Mouse (Mus musculus): ENCODE measurements around the gene Tacr1. TPM values are rescaled to one million over a fixed set of nuclear protein-coding genes. Genes with fewer than 3 reads are reported as not detected.
"Not testable (repeated sequence)": the region's sequence is repeated elsewhere in the genome, so short reads cannot be mapped to it uniquely, and the experiment has no call there.

Gene Tacr1
- polyA plus RNA-seq, 1 experiment: 0.05 TPM

- Histone ChIP-seq H3K4me1 (ENCODE audit: control insufficient read depth, insufficient read depth, low read length) (no peaks in the 10 kb centered on the region), H3K4me3 (ENCODE audit: insufficient read depth, low read depth, low read length) (no peak overlapping the region), H3K27me3 (replicated peaks; ENCODE audit: control insufficient read depth, insufficient read depth, low read length) (no peaks in the 10 kb centered on the region), H3K36me3 (ENCODE audit: control insufficient read depth, insufficient read depth, low read length) (no peaks in the 10 kb centered on the region), H3K27ac (ENCODE audit: insufficient read depth, low read depth, low read length) (no peak overlapping the region)
- 55% methylated on average over 6 of the region's 6 CpGs for WGBS
- DNase-seq: no peak
- no peak for TF ChIP-seq POLR2A (IDR thresholded peaks at IDR 0.05; ENCODE audit: low read depth, low read length)
- no peak for TF ChIP-seq CTCF (conservative IDR thresholded peaks at IDR 0.05; ENCODE audit: insufficient read depth, insufficient read length, low read depth, low read length)
Observed at GRCm38 (mm10) chr6:82428890-82429289, 26.8 kb downstream of the Tacr1 start.

GRCm38 (mm10) chr6:82429766-82430165 lies 27.6 kb downstream of the Tacr1 start:
- H3K27me3 ChIP-seq (replicated peaks; ENCODE audit: control insufficient read depth, insufficient read depth, low read length): no peaks in the 10 kb centered on the region
- DNase-seq: no peak
- TF ChIP-seq CTCF (conservative IDR thresholded peaks at IDR 0.05; ENCODE audit: insufficient read depth, insufficient read length, low read depth, low read length): no peak
- TF ChIP-seq POLR2A (IDR thresholded peaks at IDR 0.05; ENCODE audit: low read depth, low read length): no peak
- no peaks in the 10 kb centered on the region for H3K36me3 ChIP-seq (ENCODE audit: control insufficient read depth, insufficient read depth, low read length)
- H3K4me1 ChIP-seq (ENCODE audit: control insufficient read depth, insufficient read depth, low read length): no peaks in the 10 kb centered on the region
- H3K27ac ChIP-seq (ENCODE audit: insufficient read depth, low read depth, low read length): no peak overlapping the region
- WGBS: 60% methylated on average over 6 of the region's 6 CpGs
- H3K4me3 ChIP-seq (ENCODE audit: insufficient read depth, low read depth, low read length): no peak overlapping the region

- 63% methylated on average over 4 of the region's 4 CpGs for WGBS
- no peak for DNase-seq
- no peak overlapping the region for H3K27ac ChIP-seq (ENCODE audit: insufficient read depth, low read depth, low read length)
- TF ChIP-seq CTCF (conservative IDR thresholded peaks at IDR 0.05; ENCODE audit: insufficient read depth, insufficient read length, low read depth, low read length) (no peak), POLR2A (IDR thresholded peaks at IDR 0.05; ENCODE audit: low read depth, low read length) (no peak)
- no peaks in the 10 kb centered on the region for H3K27me3 ChIP-seq (replicated peaks; ENCODE audit: control insufficient read depth, insufficient read depth, low read length)
- no peaks in the 10 kb centered on the region for H3K36me3 ChIP-seq (ENCODE audit: control insufficient read depth, insufficient read depth, low read length)
- H3K4me3 ChIP-seq (ENCODE audit: insufficient read depth, low read depth, low read length): no peak overlapping the region
- no peaks in the 10 kb centered on the region for H3K4me1 ChIP-seq (ENCODE audit: control insufficient read depth, insufficient read depth, low read length)
Observed at GRCm38 (mm10) chr6:82437174-82437573, 35.0 kb downstream of the Tacr1 start.

GRCm38 (mm10) chr6:82452206-82453095 lies 50.3 kb downstream of the Tacr1 start:
- 71% methylated on average over 8 of the region's 8 CpGs for WGBS
- not testable (repeated sequence) for H3K27ac ChIP-seq (ENCODE audit: insufficient read depth, low read depth, low read length); H3K27me3 ChIP-seq (replicated peaks; ENCODE audit: control insufficient read depth, insufficient read depth, low read length); H3K36me3 ChIP-seq (ENCODE audit: control insufficient read depth, insufficient read depth, low read length); H3K4me1 ChIP-seq (ENCODE audit: control insufficient read depth, insufficient read depth, low read length); DNase-seq; H3K4me3 ChIP-seq (ENCODE audit: insufficient read depth, low read depth, low read length)

- no peaks in the 10 kb centered on the region for H3K36me3 ChIP-seq (ENCODE audit: control insufficient read depth, insufficient read depth, low read length)
- no peak overlapping the region for H3K27ac ChIP-seq (ENCODE audit: insufficient read depth, low read depth, low read length)
- no peak overlapping the region for H3K4me3 ChIP-seq (ENCODE audit: insufficient read depth, low read depth, low read length)
- TF ChIP-seq CTCF (conservative IDR thresholded peaks at IDR 0.05; ENCODE audit: insufficient read depth, insufficient read length, low read depth, low read length) (no peak), POLR2A (IDR thresholded peaks at IDR 0.05; ENCODE audit: low read depth, low read length) (no peak)
- no peaks in the 10 kb centered on the region for H3K4me1 ChIP-seq (ENCODE audit: control insufficient read depth, insufficient read depth, low read length)
- WGBS: 53% methylated on average over 3 of the region's 3 CpGs
- DNase-seq: no peak
- H3K27me3 ChIP-seq (replicated peaks; ENCODE audit: control insufficient read depth, insufficient read depth, low read length): no peaks in the 10 kb centered on the region
Observed at GRCm38 (mm10) chr6:82455245-82455644, 53.1 kb downstream of the Tacr1 start.

- H3K27ac ChIP-seq (ENCODE audit: insufficient read depth, low read depth, low read length): no peak overlapping the region
- no peak for DNase-seq
- no peaks in the 10 kb centered on the region for H3K36me3 ChIP-seq (ENCODE audit: control insufficient read depth, insufficient read depth, low read length)
- H3K27me3 ChIP-seq (replicated peaks; ENCODE audit: control insufficient read depth, insufficient read depth, low read length): no peaks in the 10 kb centered on the region
- WGBS: 42% methylated on average over 7 of the region's 7 CpGs
- no peak overlapping the region for H3K4me3 ChIP-seq (ENCODE audit: insufficient read depth, low read depth, low read length)
- TF ChIP-seq CTCF (conservative IDR thresholded peaks at IDR 0.05; ENCODE audit: insufficient read depth, insufficient read length, low read depth, low read length): no peak
- TF ChIP-seq POLR2A (IDR thresholded peaks at IDR 0.05; ENCODE audit: low read depth, low read length): no peak
- H3K4me1 ChIP-seq (ENCODE audit: control insufficient read depth, insufficient read depth, low read length): no peaks in the 10 kb centered on the region
Observed at GRCm38 (mm10) chr6:82457163-82457763, 55.1 kb downstream of the Tacr1 start.

- 45% methylated on average over 15 of the region's 15 CpGs for WGBS
- H3K27me3 ChIP-seq (replicated peaks; ENCODE audit: control insufficient read depth, insufficient read depth, low read length): no peaks in the 10 kb centered on the region
- DNase-seq: peak; percentile 2
- H3K36me3 ChIP-seq (ENCODE audit: control insufficient read depth, insufficient read depth, low read length): no peaks in the 10 kb centered on the region
- H3K4me3 ChIP-seq (ENCODE audit: insufficient read depth, low read depth, low read length): no peak overlapping the region
- H3K27ac ChIP-seq (ENCODE audit: insufficient read depth, low read depth, low read length): no peak overlapping the region
- no peaks in the 10 kb centered on the region for H3K4me1 ChIP-seq (ENCODE audit: control insufficient read depth, insufficient read depth, low read length)
- TF ChIP-seq POLR2A (IDR thresholded peaks at IDR 0.05; ENCODE audit: low read depth, low read length) (no peak), CTCF (conservative IDR thresholded peaks at IDR 0.05; ENCODE audit: insufficient read depth, insufficient read length, low read depth, low read length) (no peak)
Observed at GRCm38 (mm10) chr6:82458762-82459389, 56.7 kb downstream of the Tacr1 start.

All from kidney, adult 2 months (tissue).